Mouse (Mus musculus) heart, embryonic 13.5 days (tissue): ENCODE results near the gene Chka. TPM values are rescaled to one million over a fixed set of nuclear protein-coding genes. Genes with fewer than 3 reads are reported as not detected.

Experiments used
- ATAC-seq: fragments of 200-750 bp; cut with Nextera tagmentation; 2 replicates; pipeline ENCODE4 v1.8.0; 2017; ENCODE audit warnings: moderate TSS enrichment; ENCODE audit not compliant: insufficient number of reproducible peaks, low FRiP score, low TSS enrichment; ENCODE audit errors: extremely low read depth
- H3K27ac ChIP-seq: fragments of 300-500 bp; sonication (generic); replicated peaks from 2 replicates; pipeline ENCODE4 v1.5.1; 2015; ENCODE audit warnings: moderate library complexity, mild to moderate bottlenecking, inconsistent platforms
- H3K27me3 ChIP-seq: fragments of 300-500 bp; sonication (generic); replicated peaks from 2 replicates; pipeline ENCODE4 v1.6.1; 2015; ENCODE audit warnings: mild to moderate bottlenecking, inconsistent platforms
- H3K36me3 ChIP-seq: fragments of 300-500 bp; sonication (generic); 2 replicates; pipeline ENCODE4 v1.6.1; 2015; ENCODE audit warnings: mild to moderate bottlenecking, inconsistent platforms
- H3K4me1 ChIP-seq: fragments of 300-500 bp; sonication (generic); 2 replicates; pipeline ENCODE4 v1.6.1; 2015; ENCODE audit warnings: inconsistent platforms
- H3K4me2 ChIP-seq: fragments of 300-500 bp; sonication (generic); 2 replicates; pipeline ENCODE4 v1.6.1; 2015; ENCODE audit warnings: inconsistent platforms, mild to moderate bottlenecking, moderate library complexity
- H3K4me3 ChIP-seq: fragments of 300-500 bp; sonication (generic); 2 replicates; pipeline ENCODE4 v1.5.1; 2015; ENCODE audit warnings: moderate library complexity, mild to moderate bottlenecking, inconsistent platforms
- H3K9ac ChIP-seq: fragments of 300-500 bp; sonication (generic); 2 replicates; pipeline ENCODE4 v1.6.1; 2015; ENCODE audit warnings: inconsistent platforms, mild to moderate bottlenecking, moderate library complexity
- H3K9me3 ChIP-seq: fragments of 300-500 bp; sonication (generic); 2 replicates; pipeline ENCODE4 v1.6.1; 2016; ENCODE audit warnings: inconsistent platforms
- WGBS: fragments of 180-500 bp; shearing (Covaris S2); methylation state at CpG from one replicate; pipeline ENCODE4 v1.1.7; 2015; ENCODE audit warnings: mixed read lengths; 5-methylcytosine and 5-hydroxymethylcytosine counted together
- polyA plus RNA-seq: library from polyadenylated mRNA; unstranded; fragments of >200 nt; fragmentation: Nextera tagmentation; extraction: Ambion mirVana; gene quantifications from 2 replicates; pipeline ENCODE4 v1.2.1, GENCODE M21; 2015

Gene Chka
- polyA plus RNA-seq, 1 experiment from 2014 or later: 22.6 TPM

- peaks cover 22% of the 10 kb centered on the region for H3K36me3 ChIP-seq
- H3K9me3 ChIP-seq: no peaks in the 10 kb centered on the region
- H3K4me3 ChIP-seq: no peak overlapping the region
- H3K27ac ChIP-seq: no peak overlapping the region
- ATAC-seq: no peak
- peaks cover 10% of the 10 kb centered on the region; the same call in 1 of the 2 replicates for H3K4me1 ChIP-seq
- WGBS: 50% methylated on average over 2 of the region's 2 CpGs
- H3K27me3 ChIP-seq: no peaks in the 10 kb centered on the region
- H3K4me2 ChIP-seq: no peak overlapping the region
- H3K9ac ChIP-seq: no peak overlapping the region
Observed at GRCm38 (mm10) chr19:3862713-3863112, 11.1 kb downstream of the Chka start.

DNA sequence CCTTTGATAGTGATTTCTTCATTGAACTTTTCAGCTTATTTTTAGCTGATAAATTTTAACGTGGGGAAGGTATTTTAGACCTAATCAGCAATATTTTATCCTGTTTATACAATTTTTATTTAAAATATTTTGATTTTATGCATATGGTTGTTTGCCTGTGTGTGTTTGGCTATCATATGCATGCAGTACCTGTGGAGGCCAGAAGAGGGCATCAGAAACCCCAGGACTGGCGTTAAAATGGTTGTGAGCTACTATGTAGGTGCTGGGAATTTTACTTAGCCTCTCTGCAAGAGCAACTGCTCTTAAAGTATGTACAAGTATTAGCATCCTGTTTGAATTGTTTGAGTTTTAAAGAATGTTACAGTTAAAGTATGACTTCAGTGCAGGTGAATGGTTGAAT, 13.4 kb downstream of the Chka start:
- no peak overlapping the region for H3K9ac ChIP-seq
- no peaks in the 10 kb centered on the region for H3K27me3 ChIP-seq
- H3K4me1 ChIP-seq: peaks cover 12% of the 10 kb centered on the region
- H3K36me3 ChIP-seq: peaks cover 22% of the 10 kb centered on the region
- 76% methylated on average over 2 of the region's 2 CpGs for WGBS
- H3K4me3 ChIP-seq: no peak overlapping the region
- H3K4me2 ChIP-seq: no peak overlapping the region
- ATAC-seq: no peak
- H3K9me3 ChIP-seq: no peaks in the 10 kb centered on the region
- no peak overlapping the region for H3K27ac ChIP-seq

GRCm38 (mm10) chr19:3868290-3868689, 16.7 kb downstream of the Chka start:
- ATAC-seq: no peak
- H3K9me3 ChIP-seq: no peaks in the 10 kb centered on the region
- no peak overlapping the region for H3K4me2 ChIP-seq
- H3K9ac ChIP-seq: no peak overlapping the region
- peaks cover 19% of the 10 kb centered on the region for H3K36me3 ChIP-seq
- H3K27me3 ChIP-seq: no peaks in the 10 kb centered on the region
- peaks cover 17% of the 10 kb centered on the region for H3K4me1 ChIP-seq
- 82% methylated on average over 1 of the region's 1 CpGs for WGBS
- no peak overlapping the region for H3K4me3 ChIP-seq
- peak overlapping the region; percentile 61 for H3K27ac ChIP-seq

DNA sequence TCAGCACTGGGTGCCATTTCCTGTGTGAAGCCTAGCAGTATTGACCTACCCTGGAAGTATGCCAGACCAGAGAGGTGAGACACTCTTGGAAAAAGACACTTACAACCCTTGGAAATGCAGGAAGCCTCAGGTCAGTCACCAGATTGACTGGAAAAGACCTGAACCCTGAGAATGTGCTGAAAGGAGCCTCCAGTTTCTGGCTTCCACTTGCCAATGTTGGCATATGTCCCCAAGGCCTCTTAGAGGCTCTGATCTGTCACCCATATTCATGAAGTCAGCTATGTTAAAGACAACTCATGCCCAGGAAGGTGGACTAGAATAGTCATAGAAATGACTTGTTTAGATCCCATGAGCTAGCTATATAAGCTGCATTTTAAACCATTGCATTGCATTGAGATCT, 19.9 kb downstream of the Chka start:
- peaks cover 17% of the 10 kb centered on the region for H3K4me1 ChIP-seq
- H3K36me3 ChIP-seq: peaks cover 7% of the 10 kb centered on the region; the same call in 1 of the 2 replicates
- no peaks in the 10 kb centered on the region for H3K9me3 ChIP-seq
- no peak for ATAC-seq
- H3K9ac ChIP-seq: no peak overlapping the region
- no peak overlapping the region for H3K27ac ChIP-seq
- H3K27me3 ChIP-seq: no peaks in the 10 kb centered on the region
- H3K4me3 ChIP-seq: no peak overlapping the region
- H3K4me2 ChIP-seq: no peak overlapping the region

- Histone ChIP-seq H3K4me2 (no peak overlapping the region), H3K36me3 (peaks cover 11% of the 10 kb centered on the region), H3K4me1 (peaks cover 17% of the 10 kb centered on the region), H3K27me3 (no peaks in the 10 kb centered on the region), H3K9me3 (no peaks in the 10 kb centered on the region), H3K9ac (no peak overlapping the region), H3K4me3 (no peak overlapping the region), H3K27ac (no peak overlapping the region)
- no peak for ATAC-seq
- WGBS: 49% methylated on average over 4 of the region's 4 CpGs
Observed at GRCm38 (mm10) chr19:3872373-3872772, 20.8 kb downstream of the Chka start.

GRCm38 (mm10) chr19:3875045-3875444, 23.5 kb downstream of the Chka start:
- Histone ChIP-seq H3K36me3 (peaks cover 14% of the 10 kb centered on the region), H3K4me1 (peaks cover 12% of the 10 kb centered on the region), H3K27ac (no peak overlapping the region), H3K4me3 (no peak overlapping the region), H3K9me3 (no peaks in the 10 kb centered on the region), H3K9ac (no peak overlapping the region), H3K27me3 (no peaks in the 10 kb centered on the region), H3K4me2 (no peak overlapping the region)
- 83% methylated on average over 7 of the region's 7 CpGs for WGBS
- no peak for ATAC-seq

- no peak overlapping the region for H3K4me2 ChIP-seq
- no peak overlapping the region for H3K27ac ChIP-seq
- no peaks in the 10 kb centered on the region for H3K9me3 ChIP-seq
- no peak for ATAC-seq
- WGBS: 87% methylated on average over 6 of the region's 6 CpGs
- no peak overlapping the region for H3K4me3 ChIP-seq
- peaks cover 23% of the 10 kb centered on the region for H3K36me3 ChIP-seq
- no peak overlapping the region for H3K9ac ChIP-seq
- H3K4me1 ChIP-seq: peaks cover 21% of the 10 kb centered on the region
- no peaks in the 10 kb centered on the region for H3K27me3 ChIP-seq
Observed at GRCm38 (mm10) chr19:3880054-3880848, 28.7 kb downstream of the Chka start.

- 87% methylated on average over 4 of the region's 4 CpGs for WGBS
- Histone ChIP-seq H3K4me3 (no peak overlapping the region), H3K9me3 (no peaks in the 10 kb centered on the region)
Observed at GRCm38 (mm10) chr19:3882214-3882613, 30.6 kb downstream of the Chka start.

DNA sequence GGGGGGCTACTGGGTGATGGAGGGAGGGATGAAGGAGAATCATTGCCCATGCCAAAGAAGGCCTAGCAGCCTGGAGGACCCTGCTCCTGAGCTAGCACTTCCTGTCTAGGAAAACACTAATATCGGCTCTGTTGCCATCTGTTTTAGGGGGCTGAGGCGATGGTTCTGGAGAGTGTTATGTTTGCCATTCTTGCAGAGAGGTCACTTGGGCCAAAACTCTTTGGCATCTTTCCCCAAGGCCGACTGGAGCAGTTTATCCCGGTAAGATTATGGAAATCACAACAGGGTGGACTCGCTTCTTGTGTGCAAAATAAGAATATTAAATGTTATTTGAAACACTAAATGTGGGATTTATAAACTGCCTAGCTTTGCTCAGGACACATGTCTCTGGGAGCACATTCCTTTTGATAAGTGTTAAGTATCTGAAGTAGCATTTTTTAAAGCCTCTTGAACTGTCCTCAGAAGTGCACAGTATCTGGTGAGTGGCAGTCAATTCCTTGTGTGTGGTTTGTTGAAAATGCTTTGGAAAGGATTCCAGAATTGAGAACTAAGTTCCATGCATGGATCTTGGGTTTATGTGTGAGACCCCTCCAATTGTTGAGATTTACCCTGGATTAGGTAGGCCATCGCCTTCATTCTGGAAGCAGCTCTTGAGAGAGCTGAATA, 32.9 kb downstream of the Chka start:
- H3K27ac ChIP-seq: peak overlapping the region; percentile 58
- 0 out of 2 replicates have a peak overlapping the region, but pooled peaks have one; percentile 33 for H3K9ac ChIP-seq
- peaks cover 22% of the 10 kb centered on the region for H3K4me1 ChIP-seq
- no peak for ATAC-seq
- 0 out of 2 replicates have a peak, but pooled peaks cover 3% of the 10 kb centered on the region for H3K27me3 ChIP-seq
- peaks cover 48% of the 10 kb centered on the region for H3K36me3 ChIP-seq
- no peak overlapping the region for H3K4me2 ChIP-seq
- no peak overlapping the region for H3K4me3 ChIP-seq
- no peaks in the 10 kb centered on the region for H3K9me3 ChIP-seq
- WGBS: 37% methylated on average over 6 of the region's 6 CpGs

More at GRCm38 (mm10) chr19:3882214-3882613, 30.6 kb downstream of the Chka start:
- Histone ChIP-seq H3K27ac (no peak overlapping the region), H3K4me2 (no peak overlapping the region), H3K36me3 (peaks cover 33% of the 10 kb centered on the region), H3K4me1 (peaks cover 22% of the 10 kb centered on the region), H3K27me3 (0 out of 2 replicates have a peak, but pooled peaks cover 3% of the 10 kb centered on the region), H3K9ac (no peak overlapping the region)
- ATAC-seq: no peak

DNA sequence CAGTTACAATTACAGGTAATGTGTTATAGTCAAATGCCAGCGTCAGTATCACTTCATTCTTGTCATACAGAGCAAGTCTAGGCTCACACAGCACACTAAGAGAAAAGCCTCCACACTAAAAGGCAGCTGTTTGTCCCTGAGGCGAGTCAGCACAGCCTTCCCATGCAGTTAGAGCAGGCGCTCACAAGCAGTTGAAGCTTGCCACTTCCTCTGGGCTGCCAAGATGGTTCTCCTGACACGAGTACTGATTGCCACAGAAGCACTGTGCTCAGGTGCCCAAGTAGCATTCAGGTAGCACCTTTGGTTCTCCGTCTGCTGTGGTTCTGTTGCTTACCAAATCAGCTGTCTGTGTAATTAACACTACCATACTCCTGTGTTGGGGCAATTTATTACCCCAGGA, 37.5 kb downstream of the Chka start:
- H3K9me3 ChIP-seq: no peaks in the 10 kb centered on the region
- H3K9ac ChIP-seq: no peak overlapping the region
- peaks cover 87% of the 10 kb centered on the region for H3K36me3 ChIP-seq
- H3K4me1 ChIP-seq: peaks cover 23% of the 10 kb centered on the region
- no peak overlapping the region for H3K4me3 ChIP-seq
- no peak for ATAC-seq
- 0 out of 2 replicates have a peak, but pooled peaks cover 3% of the 10 kb centered on the region for H3K27me3 ChIP-seq
- H3K4me2 ChIP-seq: no peak overlapping the region
- H3K27ac ChIP-seq: no peak overlapping the region
- 89% methylated on average over 5 of the region's 5 CpGs for WGBS

DNA sequence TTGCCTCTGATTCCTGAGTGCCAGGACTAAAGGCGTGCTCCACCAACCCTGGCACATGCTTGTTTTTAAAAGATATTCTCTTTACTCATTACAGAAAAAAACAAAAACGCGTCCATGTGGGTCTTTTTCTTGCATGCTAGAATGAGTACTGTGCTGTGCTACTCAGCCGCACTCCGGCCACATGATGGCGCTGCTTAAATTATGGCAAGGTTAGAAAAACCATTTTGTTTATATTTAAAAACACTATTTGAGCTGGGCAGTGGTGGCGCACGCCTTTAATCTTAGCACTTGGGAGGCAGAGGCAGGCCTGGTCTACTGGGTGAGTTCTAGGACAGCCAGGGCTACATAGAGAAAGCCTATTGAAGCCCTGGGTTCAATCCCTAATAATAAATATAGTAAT, 38.6 kb downstream of the Chka start:
- Histone ChIP-seq H3K9me3 (no peaks in the 10 kb centered on the region), H3K27me3 (0 out of 2 replicates have a peak, but pooled peaks cover 3% of the 10 kb centered on the region), H3K4me2 (no peak overlapping the region), H3K27ac (no peak overlapping the region), H3K9ac (no peak overlapping the region), H3K36me3 (peaks cover 96% of the 10 kb centered on the region), H3K4me3 (no peak overlapping the region), H3K4me1 (peaks cover 21% of the 10 kb centered on the region)
- no peak for ATAC-seq
- WGBS: 87% methylated on average over 8 of the region's 8 CpGs
